Mouse (Mus musculus): ENCODE measurements at regions not wholly inside any gene's neighbourhood (a gene's known extent, or its start where the extent isn't known, plus 50 kb on each side); places are given as distances from the start of the nearest gene placed in this dataset.

DNA sequence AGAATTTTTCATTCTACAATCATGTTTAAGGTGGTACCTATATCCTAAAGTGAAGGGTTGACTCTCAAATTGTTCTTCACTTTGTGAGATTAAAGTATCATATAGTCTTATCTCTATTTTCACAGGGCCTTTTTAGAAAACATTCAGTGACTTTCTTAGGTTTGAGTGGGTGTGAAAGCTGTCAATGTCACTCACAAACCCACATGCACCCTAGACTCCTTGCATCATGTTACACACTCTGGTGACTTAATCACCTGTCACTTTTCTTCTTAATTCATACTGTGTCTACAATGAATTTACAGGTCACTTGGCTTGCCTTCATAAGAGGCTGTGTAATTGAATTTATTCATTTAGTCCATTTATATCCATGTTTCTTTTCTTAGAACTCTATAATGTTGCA, 1026.8 kb upstream of the Alcam start:
- no peak for DNase-seq

DNA sequence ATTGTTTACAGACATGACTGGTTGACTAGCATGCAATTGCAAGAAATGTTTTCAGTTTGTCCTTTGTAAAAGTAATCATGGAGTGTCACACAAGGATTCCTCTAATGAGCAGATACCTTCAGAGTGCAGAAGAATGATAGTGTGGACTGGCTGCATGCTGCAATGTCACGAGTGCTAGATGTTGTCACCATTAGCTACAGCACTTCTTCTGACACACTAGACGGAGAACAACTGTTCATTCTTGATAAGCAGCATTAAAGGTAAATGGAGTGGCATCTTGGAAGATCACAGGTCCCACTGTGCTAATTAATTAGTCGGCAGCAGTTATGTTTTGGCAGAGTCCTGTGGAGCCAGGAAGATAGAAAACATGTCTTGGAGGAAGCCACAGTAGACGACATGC, 985.6 kb upstream of the Alcam start:
- no peak for DNase-seq

DNA sequence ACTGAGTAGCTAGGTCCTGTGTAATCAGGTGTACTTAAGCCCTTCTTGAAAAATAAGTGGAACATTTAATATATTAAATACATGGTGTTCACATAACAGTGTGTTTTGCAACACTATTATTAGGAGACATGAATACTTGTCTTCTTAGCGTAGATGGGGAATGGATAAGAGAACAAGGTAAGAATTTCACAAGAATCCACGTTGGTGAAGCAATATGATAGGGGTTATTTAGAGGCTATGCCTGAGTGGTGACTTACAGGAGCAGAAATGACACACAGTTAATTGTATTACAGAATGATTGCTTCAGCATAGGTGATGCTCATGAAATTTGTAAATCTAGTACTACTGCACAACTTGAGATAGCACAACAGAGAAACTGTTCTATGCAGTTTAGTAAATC, 964.5 kb upstream of the Alcam start:
- DNase-seq = no peak

DNA sequence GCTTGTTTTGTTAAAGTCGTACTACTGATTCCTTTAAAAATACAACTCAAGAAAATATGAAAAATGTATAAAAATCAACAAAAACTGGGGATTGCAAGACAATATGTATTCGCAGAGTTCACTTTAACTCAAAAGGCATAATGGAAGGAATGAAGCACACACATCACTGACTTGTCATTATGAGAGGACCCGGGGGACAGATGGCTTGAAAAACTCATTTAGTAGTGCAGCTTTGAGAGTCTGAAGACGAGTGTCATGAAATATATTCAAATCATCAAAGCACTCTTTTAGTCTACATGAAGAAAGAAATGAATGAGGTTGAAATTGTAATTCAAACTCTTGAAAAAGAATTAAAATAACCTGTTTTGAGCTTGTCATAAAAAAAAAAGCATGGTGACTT, 931.3 kb upstream of the Alcam start:
- no peak for DNase-seq

DNA sequence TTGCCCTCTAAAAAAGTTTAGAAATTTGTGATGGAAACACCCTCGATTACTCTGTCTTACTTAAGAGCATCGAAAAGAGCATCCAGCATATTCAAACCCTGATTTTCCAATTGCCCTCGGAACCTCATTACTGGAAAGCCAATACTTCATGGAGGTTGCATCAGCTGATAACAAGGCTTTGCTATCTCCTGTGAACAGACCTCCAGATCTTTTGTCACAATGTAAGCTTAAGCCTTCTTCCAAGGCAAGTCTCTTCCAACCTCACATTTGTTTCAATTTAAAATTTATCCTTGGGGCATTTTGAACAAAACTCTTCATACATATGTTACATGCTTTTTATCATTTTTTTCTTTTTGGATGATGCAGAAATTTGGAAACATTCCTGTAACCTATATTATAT, 888.3 kb upstream of the Alcam start:
- no peak for DNase-seq

DNA sequence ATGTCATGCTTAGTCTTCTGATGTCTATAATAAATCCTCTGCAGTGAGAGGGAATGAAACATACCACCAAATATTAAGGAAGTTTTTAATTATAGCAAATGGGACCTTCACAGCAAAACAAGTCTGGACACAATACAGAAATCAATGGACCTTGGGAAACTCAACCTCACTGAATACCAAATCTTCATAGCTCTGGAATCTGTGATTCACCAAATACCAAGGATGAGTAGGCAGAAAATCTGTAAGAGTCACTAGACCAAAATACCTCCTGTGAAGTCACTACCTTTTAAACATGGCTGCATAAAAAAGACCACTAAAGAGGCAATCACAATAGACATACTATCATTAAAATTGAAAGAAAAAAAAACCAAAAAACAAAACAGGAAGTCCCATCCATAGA, 872.5 kb upstream of the Alcam start:
- DNase-seq = no peak

DNA sequence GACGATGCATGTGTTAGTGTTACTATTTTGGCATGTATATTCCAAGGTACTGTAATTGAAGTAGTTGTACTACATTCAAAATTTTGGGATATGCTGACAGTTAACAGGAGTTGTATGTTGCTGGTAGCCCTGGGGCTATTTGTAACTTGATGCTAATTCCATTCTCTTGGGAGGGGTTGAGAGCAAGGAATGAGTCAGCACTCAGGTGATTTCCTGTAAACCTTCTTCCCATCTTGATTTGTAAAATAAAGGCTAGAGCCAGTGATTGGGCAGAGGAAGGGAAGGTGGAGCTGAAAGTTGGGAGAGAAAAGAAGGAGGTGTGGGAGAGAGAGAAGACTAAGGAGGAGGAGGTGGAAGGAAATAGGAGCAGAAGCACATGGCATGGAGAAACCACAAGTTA, 838.2 kb upstream of the Alcam start:
- no peak for DNase-seq

DNA sequence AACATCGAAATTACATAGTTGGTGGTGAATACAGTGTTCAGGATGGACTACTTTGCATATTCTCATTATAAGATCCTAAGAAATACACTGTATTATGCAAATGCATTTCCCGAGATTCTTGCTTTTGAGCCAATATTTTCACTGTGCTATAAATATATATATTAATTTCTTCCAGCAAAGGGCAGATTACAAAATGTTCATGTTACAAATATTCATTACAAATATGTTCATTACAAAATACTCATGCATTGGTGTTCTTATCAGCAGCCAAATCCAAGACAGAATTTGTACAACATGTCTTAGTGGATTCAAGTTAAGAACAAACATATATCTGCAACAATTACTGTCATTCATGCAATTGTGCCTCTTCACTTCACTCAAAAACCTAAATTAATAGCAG, 828.1 kb upstream of the Alcam start:
- no peak for DNase-seq

DNA sequence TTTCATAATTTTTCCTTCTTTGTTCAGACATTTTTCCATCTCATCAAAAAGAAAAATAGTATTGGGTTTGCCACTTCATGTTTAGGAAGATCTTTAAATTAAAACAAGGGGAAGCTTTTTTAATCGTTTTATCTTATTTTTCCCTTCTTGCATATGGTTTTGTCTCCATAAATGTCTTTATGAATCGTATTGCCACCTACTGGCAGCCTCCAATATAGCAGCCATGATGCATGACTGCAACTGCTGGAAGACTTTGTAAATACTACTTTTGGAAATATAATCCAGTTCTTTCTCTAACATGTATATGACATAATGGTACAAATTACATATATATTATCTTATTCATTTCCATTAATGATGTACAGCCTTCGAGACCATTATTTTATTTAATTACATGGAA, 812.2 kb upstream of the Alcam start:
- DNase-seq = peak; percentile 18

DNA sequence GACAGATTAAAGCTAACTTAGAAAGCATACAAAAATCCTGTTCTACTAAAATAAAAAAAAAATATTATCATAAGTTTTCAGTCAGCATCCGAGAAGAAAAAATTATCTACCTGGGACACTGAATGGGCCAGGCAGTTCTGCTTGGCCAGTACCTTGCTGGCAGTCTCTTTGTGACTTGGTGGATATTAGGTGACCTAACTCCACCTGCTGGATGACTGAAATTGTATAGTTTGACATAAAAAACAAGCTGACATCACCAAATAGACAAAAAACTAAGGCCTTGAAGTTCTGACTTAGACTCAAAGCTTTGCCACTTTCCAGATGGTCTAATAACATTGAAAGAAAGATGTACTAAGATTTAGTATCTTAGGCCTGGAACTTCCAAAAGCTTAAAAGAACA, 791.5 kb upstream of the Alcam start:
- DNase-seq = no peak

DNA sequence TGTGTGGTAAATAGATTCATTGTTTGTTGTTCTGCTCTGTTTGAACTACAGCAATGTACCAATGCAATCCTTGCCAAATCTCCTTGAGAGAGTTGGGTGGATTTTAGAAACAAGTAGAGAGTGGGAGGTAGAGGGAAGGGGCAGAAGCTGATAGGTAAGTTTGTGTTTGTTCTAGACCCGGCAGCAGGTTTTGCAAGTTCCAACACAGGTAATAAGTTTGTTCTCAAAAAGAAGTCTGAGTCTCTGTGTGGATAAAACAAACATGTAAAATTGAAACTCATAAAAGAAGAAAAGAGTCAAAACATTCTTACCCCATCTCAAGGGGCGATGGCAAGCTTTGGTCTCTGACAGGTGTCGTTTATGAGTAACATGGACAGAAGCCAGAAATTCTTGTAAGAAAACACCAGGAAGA, 788.3 kb upstream of the Alcam start:
- no peak for DNase-seq

DNA sequence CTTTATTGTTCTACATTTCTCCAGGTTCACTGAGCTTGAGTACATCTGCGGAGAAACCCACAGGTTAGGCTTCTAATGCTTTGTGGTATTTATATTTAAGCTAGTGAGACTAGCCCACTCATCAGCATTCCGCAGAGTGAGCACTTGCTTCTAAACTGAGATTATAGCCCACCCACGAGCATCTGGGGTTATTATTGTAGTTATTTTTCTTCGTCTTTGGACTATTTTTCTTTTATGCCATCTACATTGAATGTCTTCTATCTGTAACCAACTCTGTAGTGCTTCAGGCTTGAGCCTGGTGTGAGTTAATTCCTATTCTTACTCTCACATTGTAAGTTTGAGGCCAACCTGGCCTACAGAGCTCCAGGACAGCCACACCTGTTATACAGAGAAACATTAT, 765.0 kb upstream of the Alcam start:
- DNase-seq = no peak

DNA sequence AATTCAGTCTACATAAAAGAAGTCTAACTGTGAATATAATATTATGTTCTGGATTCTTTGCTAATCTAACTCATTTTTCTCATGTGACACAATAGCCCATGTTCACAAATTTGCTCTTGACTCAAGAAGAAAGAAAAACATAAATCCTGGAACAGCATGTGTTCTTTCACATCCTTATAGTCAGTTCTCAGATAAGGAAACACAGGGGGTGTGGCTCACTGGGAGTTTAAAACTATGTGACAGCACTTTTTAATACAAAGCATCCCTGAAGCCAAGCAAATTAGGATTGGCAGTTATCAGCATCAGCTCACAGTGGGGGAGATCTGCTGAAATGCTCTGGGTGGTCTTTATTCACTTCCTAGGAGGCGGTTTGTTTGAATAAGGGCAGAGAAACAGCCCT, 747.6 kb upstream of the Alcam start:
- no peak for DNase-seq

DNA sequence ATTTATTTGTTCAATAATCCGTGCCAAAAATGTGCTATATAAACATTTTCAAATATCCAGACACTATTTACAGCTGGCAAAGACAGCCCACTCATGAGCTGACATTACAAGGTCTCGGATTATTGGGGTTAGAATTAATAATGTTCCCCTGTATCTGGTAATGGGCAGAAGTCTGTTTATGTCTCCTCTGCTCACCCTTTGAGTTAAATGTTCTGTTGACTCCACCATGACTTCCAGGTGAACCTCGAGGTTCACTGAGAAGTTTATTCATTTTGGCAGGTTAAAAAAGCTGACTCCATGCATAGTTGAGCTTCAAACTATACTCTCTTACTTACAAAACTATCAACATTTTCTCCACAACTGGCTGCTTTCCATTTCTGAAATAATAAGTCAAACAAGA, 732.6 kb upstream of the Alcam start:
- DNase-seq = no peak

DNA sequence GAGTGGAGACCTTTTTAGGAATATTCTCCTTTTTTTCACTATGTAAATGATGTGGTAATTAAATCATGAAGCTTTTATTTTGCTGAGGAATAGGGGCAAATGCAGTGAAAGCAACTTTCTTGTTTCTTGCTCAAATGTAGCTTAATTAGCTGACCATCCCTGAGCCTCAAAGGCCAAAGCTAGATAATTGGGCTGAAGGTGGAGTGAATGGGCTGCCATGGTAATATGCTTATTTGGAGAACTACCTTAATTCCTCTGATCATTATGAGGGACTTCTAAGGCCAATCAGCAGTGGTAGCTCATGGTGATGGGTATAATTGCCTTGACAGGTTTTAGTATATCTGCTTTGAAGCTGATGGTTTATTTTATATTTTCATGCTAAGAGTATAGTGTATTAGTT, 702.5 kb upstream of the Alcam start:
- no peak for DNase-seq

DNA sequence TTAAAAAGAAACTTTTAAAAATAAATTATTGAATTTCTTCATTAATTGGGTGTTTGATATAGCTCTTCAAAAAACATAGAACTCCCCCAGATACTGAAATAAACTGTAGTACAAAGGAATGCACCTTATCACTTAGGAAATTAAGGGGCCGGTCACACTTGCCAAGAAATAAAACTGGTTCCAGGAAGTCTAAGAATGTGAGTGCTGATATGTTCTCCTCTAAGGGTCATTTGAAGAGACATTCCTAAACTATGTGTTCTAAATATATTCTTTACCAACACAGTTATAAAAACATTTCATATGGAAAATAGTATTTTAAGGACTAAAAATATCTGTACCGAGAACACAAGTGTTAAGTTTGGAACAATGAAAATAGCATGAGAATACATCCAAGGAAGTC, 676.8 kb upstream of the Alcam start:
- DNase-seq = no peak

DNA sequence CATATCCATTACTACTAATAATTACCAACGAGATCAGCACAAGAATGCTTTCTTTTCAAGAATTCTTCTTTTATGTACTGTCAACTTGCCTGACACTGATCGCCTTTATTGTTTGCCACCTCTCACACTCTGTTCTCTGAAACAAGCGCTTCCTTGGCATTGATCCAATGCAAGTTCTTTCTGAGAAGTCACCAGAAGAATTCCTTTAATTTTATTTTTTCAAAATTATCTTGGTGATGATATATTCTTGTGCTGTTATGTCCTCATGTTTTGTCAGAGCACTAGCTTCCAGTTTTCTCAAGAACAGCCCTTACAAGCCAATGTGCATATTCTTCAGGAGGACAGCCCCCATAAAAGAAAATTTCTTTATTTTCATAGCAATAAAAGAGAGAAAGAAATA, 654.9 kb upstream of the Alcam start:
- DNase-seq = no peak

DNA sequence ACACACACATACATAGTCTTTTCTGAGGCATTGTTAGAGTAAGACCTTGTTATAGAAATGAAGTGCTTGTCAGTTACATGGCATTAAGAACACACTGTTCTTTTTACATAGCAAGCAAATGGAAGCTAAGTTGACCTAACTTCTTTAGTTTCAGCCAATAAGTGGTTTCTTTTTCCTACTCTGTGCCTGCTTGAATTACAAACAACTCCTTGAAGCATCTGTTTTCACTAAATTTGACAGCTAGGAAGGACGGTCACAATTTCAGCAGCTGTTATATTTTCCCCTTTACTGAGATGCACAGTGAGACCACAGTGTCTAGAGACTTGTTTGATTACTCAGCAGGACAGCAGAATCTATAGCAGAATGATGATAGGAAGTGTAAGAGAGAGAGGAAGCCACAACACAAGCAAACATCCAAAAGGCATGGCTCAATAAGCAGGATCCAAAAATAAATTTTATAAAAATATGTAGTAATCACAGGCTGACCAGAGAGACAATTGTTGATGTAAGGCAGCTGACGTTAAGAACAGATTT, 641.6 kb upstream of the Alcam start:
- DNase-seq = no peak

DNA sequence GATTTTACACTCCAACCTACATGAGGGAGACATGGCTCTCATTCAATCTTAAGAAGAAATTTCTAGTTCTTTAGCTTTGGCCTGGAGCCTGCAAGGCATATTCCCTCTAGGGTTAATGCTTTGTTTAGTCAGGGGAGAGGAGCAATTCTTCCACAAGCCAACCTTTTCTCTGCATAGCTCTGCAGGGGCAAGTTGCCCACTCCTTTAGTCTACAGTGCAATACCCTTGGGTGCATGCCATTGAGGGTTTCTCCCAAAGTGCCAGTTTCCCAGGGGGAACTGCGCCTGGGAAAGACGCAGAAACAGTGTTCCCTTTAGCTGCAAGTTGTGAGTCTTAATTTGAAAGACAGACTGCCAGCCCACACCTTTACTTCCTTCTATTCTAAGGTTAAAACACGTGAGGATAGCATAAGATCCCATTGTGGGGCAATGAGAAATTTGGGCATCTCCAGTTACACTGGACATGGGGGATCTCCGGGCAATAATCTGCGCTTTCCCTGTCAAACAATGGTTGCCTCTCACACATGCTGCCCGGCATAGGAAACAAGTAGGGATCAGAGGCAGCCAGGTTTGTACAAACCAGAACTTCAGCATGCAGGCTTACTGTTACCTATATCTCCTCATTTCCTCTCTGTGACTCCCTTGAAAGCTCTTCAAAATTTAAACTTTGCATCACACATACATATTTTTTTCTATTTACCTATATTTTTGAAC, 620.1 kb upstream of the Alcam start:
- DNase-seq = no peak

DNA sequence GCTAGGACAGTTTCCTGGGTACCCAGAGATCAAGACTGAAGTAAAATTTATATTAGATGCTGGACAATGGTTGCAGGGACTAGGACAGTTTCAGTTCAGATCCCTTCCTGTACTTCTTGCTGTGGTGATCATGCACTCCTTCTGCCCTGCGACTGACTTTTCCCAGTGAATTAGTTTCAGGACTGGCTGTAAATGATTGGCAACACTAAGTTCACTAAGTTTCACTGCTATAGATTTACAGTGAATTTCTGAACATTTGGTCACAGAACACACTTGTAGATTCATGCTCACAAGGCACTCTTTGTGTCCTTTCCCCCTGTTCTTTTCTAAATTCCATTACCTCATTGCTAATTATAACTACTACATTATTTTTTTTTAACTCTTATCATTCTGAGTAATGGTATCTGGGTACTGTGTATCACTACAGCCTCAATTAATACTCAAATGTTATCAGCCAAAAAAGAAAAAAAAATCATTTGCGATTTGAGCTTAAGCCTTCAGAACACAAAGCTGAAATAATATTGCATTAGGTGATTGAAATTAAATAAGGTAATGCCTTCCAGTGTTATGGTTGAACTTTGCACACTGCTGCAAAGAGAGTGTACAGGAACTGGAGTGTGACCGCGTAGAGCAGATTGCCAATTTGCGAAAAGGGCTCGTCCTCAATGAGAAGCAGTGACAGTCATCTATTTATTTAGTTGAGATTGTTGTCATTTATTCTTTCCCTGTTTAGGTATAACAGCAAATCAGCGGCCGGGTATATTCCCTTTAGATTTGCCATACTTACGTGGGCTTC, 618.2 kb upstream of the Alcam start:
- no peak for DNase-seq

DNA sequence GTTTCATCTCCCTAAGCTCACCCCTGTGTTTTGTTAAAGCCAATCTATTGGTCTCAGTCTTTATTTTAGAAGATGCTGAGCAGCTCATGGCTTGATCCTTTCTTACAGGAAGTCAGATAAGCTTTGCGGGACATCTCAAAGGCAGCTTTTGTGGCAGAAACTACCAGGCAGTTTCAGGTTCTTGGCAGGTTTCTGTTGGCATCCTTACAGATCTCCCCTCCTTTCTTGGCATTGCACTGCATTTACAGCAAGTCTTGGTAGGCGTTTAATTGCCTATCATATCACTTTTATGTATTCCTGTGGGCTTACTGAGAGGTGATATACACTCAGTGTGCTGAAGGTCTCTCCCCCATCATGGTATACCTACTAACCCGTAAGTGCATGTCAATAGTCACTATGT, 610.3 kb upstream of the Alcam start:
- no peak for DNase-seq

DNA sequence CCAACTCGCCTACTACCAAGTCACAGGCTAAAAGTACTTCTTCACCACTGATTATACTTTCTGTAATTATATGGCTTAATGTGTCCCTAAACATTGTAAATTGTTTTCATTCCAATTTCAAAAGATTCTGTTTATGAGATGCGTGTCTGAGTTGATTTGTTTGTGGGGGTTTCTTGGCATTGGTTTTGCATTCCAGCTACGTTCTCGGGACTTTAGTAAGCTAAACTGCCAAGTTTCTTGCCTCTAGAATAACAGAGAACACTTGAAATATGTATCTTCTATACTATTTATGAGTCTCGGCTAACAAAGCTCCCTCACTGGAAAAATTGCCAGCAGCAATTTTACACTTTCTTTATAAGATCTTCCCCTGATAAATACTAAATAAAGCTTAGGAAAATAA, 609.2 kb upstream of the Alcam start:
- no peak for DNase-seq

DNA sequence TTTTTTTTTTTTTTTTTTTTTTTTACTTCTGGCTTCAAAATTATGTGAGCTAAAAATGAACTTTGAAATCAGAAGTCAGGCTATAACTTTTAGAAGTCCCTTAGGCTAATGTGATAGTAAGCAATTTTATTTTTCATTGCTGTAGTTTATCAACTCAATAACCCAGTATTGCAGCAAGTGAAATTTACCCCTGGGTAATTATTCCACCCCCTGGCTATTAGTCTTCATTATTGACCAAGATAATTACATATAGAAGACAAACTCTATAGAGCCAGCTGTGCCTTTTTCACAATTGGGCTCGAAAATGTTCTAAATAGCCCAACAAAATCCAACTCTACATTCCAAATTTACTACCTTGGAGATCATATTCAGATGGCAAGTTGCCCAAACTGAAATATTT, 572.2 kb upstream of the Alcam start:
- DNase-seq = no peak

DNA sequence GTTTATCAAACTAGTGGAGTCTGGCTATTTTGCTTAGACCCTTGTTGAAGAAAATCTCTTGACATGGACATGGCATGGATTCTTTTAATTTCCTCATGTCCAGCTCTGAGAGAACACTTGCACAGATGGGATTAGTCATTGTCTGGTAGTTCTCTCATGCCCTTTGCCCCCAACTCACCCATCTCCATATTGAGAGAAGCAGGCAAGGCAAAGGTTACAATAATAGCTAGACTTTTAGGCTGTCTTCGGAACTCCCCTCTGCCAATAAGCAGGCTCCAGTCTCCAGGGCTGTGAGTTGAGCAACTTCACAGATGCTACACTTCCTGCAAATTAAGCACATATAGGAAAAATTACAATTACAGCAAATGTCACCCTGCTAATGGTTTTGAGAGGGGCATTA, 558.0 kb upstream of the Alcam start:
- no peak for DNase-seq
